Mouse (Mus musculus): ENCODE measurements around the gene Rap2c.

GRCm38 (mm10) chrX:50962955-50963354 lies 54.9 kb downstream of the Rap2c start:
- no peak for TF ChIP-seq POLR2A (IDR thresholded peaks at IDR 0.05; ENCODE audit: insufficient read depth, low read depth, low read length)
- no peak for TF ChIP-seq CTCF (IDR thresholded peaks at IDR 0.05)

Measured in heart, adult 2 months (tissue).